Mouse (Mus musculus): ENCODE measurements at regions not wholly inside any gene's neighbourhood (a gene's known extent, or its start where the extent isn't known, plus 50 kb on each side); places are given as distances from the start of the nearest gene placed in this dataset.

- ATAC-seq: no peak
- no peak for TF ChIP-seq CTCF (IDR thresholded peaks at IDR 0.05; ENCODE audit: low read depth)
- H3K4me2 ChIP-seq (replicated peaks; ENCODE audit: low read depth): no peak overlapping the region
Observed at GRCm38 (mm10) chr15:67472979-67473378, 972.3 kb upstream of the Lrrc6 start.

GRCm38 (mm10) chr15:67471283-67471682 is 970.6 kb upstream of the Lrrc6 start:
- no peak for ATAC-seq
- H3K4me2 ChIP-seq (replicated peaks; ENCODE audit: low read depth): no peak overlapping the region
- no peaks in the 10 kb centered on the region for H3K4me1 ChIP-seq (replicated peaks; ENCODE audit: control insufficient read depth, insufficient read depth, low read length)
- no peak overlapping the region for H3K9ac ChIP-seq (ENCODE audit: low read depth, low read length)
- H3K36me3 ChIP-seq (ENCODE audit: control insufficient read depth, insufficient read depth): no peaks in the 10 kb centered on the region
- H3K9me3 ChIP-seq (ENCODE audit: control insufficient read depth): no peaks in the 10 kb centered on the region
- H3K27ac ChIP-seq (ENCODE audit: low read depth, low read length): no peak overlapping the region
- no peak for TF ChIP-seq CTCF (IDR thresholded peaks at IDR 0.05; ENCODE audit: low read depth)
- WGBS: 82% methylated on average over 1 of the region's 1 CpGs
- H3K4me3 ChIP-seq (ENCODE audit: low read depth, low read length): no peak overlapping the region
- H3K27me3 ChIP-seq (replicated peaks; ENCODE audit: control insufficient read depth, insufficient read depth, low read length): no peaks in the 10 kb centered on the region

More at GRCm38 (mm10) chr15:67472979-67473378, 972.3 kb upstream of the Lrrc6 start:
- Histone ChIP-seq H3K27me3 (replicated peaks; ENCODE audit: control insufficient read depth, insufficient read depth, low read length) (no peaks in the 10 kb centered on the region), H3K27ac (ENCODE audit: low read depth, low read length) (no peak overlapping the region), H3K4me3 (ENCODE audit: low read depth, low read length) (no peak overlapping the region), H3K9ac (ENCODE audit: low read depth, low read length) (no peak overlapping the region), H3K9me3 (ENCODE audit: control insufficient read depth) (no peaks in the 10 kb centered on the region), H3K4me1 (replicated peaks; ENCODE audit: control insufficient read depth, insufficient read depth, low read length) (no peaks in the 10 kb centered on the region), H3K36me3 (ENCODE audit: control insufficient read depth, insufficient read depth) (no peaks in the 10 kb centered on the region)

GRCm38 (mm10) chr15:67470036-67470435 is 969.3 kb upstream of the Lrrc6 start:
- Histone ChIP-seq H3K9me3 (ENCODE audit: control insufficient read depth) (no peaks in the 10 kb centered on the region), H3K4me3 (ENCODE audit: low read depth, low read length) (no peak overlapping the region), H3K36me3 (ENCODE audit: control insufficient read depth, insufficient read depth) (no peaks in the 10 kb centered on the region), H3K4me1 (replicated peaks; ENCODE audit: control insufficient read depth, insufficient read depth, low read length) (no peaks in the 10 kb centered on the region), H3K27me3 (replicated peaks; ENCODE audit: control insufficient read depth, insufficient read depth, low read length) (no peaks in the 10 kb centered on the region), H3K27ac (ENCODE audit: low read depth, low read length) (no peak overlapping the region), H3K4me2 (replicated peaks; ENCODE audit: low read depth) (no peak overlapping the region), H3K9ac (ENCODE audit: low read depth, low read length) (no peak overlapping the region)
- TF ChIP-seq CTCF (IDR thresholded peaks at IDR 0.05; ENCODE audit: low read depth): no peak
- ATAC-seq: no peak

GRCm38 (mm10) chr15:67467404-67468345 is 967.0 kb upstream of the Lrrc6 start:
- Histone ChIP-seq H3K9me3 (ENCODE audit: control insufficient read depth) (no peaks in the 10 kb centered on the region), H3K36me3 (ENCODE audit: control insufficient read depth, insufficient read depth) (no peaks in the 10 kb centered on the region), H3K27ac (ENCODE audit: low read depth, low read length) (no peak overlapping the region), H3K4me1 (replicated peaks; ENCODE audit: control insufficient read depth, insufficient read depth, low read length) (no peaks in the 10 kb centered on the region), H3K9ac (ENCODE audit: low read depth, low read length) (no peak overlapping the region), H3K27me3 (replicated peaks; ENCODE audit: control insufficient read depth, insufficient read depth, low read length) (no peaks in the 10 kb centered on the region), H3K4me2 (replicated peaks; ENCODE audit: low read depth) (no peak overlapping the region), H3K4me3 (ENCODE audit: low read depth, low read length) (no peak overlapping the region)
- TF ChIP-seq CTCF (IDR thresholded peaks at IDR 0.05; ENCODE audit: low read depth): no peak
- WGBS: 40% methylated on average over 4 of the region's 4 CpGs
- ATAC-seq: 0 out of 2 replicates have a peak, but pooled peaks have one; percentile 13

- no peak for TF ChIP-seq CTCF (IDR thresholded peaks at IDR 0.05; ENCODE audit: low read depth)
- Histone ChIP-seq H3K4me1 (replicated peaks; ENCODE audit: control insufficient read depth, insufficient read depth, low read length) (no peaks in the 10 kb centered on the region), H3K27me3 (replicated peaks; ENCODE audit: control insufficient read depth, insufficient read depth, low read length) (no peaks in the 10 kb centered on the region), H3K27ac (ENCODE audit: low read depth, low read length) (no peak overlapping the region), H3K4me3 (ENCODE audit: low read depth, low read length) (no peak overlapping the region), H3K9me3 (ENCODE audit: control insufficient read depth) (no peaks in the 10 kb centered on the region), H3K4me2 (replicated peaks; ENCODE audit: low read depth) (no peak overlapping the region), H3K9ac (ENCODE audit: low read depth, low read length) (no peak overlapping the region), H3K36me3 (ENCODE audit: control insufficient read depth, insufficient read depth) (no peaks in the 10 kb centered on the region)
- WGBS: 88% methylated on average over 3 of the region's 3 CpGs
- ATAC-seq: no peak
Observed at GRCm38 (mm10) chr15:67462863-67463262, 962.2 kb upstream of the Lrrc6 start.

- Histone ChIP-seq H3K4me2 (replicated peaks; ENCODE audit: low read depth) (no peak overlapping the region), H3K36me3 (ENCODE audit: control insufficient read depth, insufficient read depth) (no peaks in the 10 kb centered on the region), H3K27ac (ENCODE audit: low read depth, low read length) (no peak overlapping the region), H3K9me3 (ENCODE audit: control insufficient read depth) (no peaks in the 10 kb centered on the region), H3K27me3 (replicated peaks; ENCODE audit: control insufficient read depth, insufficient read depth, low read length) (no peaks in the 10 kb centered on the region), H3K4me3 (ENCODE audit: low read depth, low read length) (no peak overlapping the region), H3K4me1 (replicated peaks; ENCODE audit: control insufficient read depth, insufficient read depth, low read length) (no peaks in the 10 kb centered on the region), H3K9ac (ENCODE audit: low read depth, low read length) (no peak overlapping the region)
- ATAC-seq: no peak
- no peak for TF ChIP-seq CTCF (IDR thresholded peaks at IDR 0.05; ENCODE audit: low read depth)
- WGBS: 59% methylated on average over 1 of the region's 1 CpGs
Observed at GRCm38 (mm10) chr15:67460384-67460783, 959.7 kb upstream of the Lrrc6 start.
